In genomic region chr1:166008634-166009350, GRCm38 (mm10) we compare ENCODE assay signal across 28 mouse cellular contexts. TPM values are rescaled to one million over a fixed set of nuclear protein-coding genes. Genes with fewer than 3 reads are reported as not detected.
DNase-seq lines count a peak whose midpoint lies in the region; ATAC-seq and TF ChIP-seq lines count a peak whose summit lies in the region.
"Had no signal": no experiment of that assay in that cellular context is flagged by ENCODE, and none has a peak within 500 bp of the region (broad histone marks: within the 10 kb centered on the region; RNA-seq: fewer than 3 reads in every experiment).

No protein-coding gene starts in this region.

- TF ChIP-seq RAD21 in MEL (IDR thresholded peaks at IDR 0.05; ENCODE audit: low read depth, low read length): no peak

- no peak for ATAC-seq in midbrain, embryonic 11.5 days (ENCODE audit: low FRiP score)
- no peak for ATAC-seq in hindbrain, embryonic 12.5 days (ENCODE audit: low FRiP score)
- ATAC-seq in intestine, embryonic 15.5 days: no peak
- ATAC-seq: activated CD4-positive, CD25-positive, alpha-beta regulatory T cell, adult 4 months; forebrain, embryonic 16.5 days; hindbrain, embryonic 16.5 days; inflammation-experienced regulatory T-cells, adult 6 months; intestine, postnatal 0 days had no signal

- TF ChIP-seq EP300 in MEL (IDR thresholded peaks at IDR 0.05; ENCODE audit: low read depth in 1 of 2, low read length in 2 of 2): no peak

- H3K79me2 ChIP-seq in MEL (ENCODE audit: control insufficient read depth, insufficient read depth, low read length, poor library complexity): no peaks in the 10 kb centered on the region

- H3K4me1 ChIP-seq in midbrain, embryonic 11.5 days (ENCODE audit: control insufficient read depth, insufficient read depth, low read length): no peaks in the 10 kb centered on the region
- H3K4me1 ChIP-seq in midbrain, embryonic 10.5 days: no peaks in the 10 kb centered on the region
- H3K4me1 ChIP-seq in MEL (ENCODE audit: control insufficient read depth in 1 of 2, insufficient read depth in 2 of 2, low read length in 2 of 2): no peaks in the 10 kb centered on the region
- H3K4me1 ChIP-seq in hindbrain, embryonic 12.5 days: no peaks in the 10 kb centered on the region
- no peaks in the 10 kb centered on the region for H3K4me1 ChIP-seq in intestine, embryonic 15.5 days (replicated peaks)
- H3K4me1 ChIP-seq: embryonic facial prominence, embryonic 13.5 days; forebrain, embryonic 12.5 days; heart, embryonic 10.5 days; heart, embryonic 13.5 days; hindbrain, embryonic 13.5 days had no signal

- no peak for TF ChIP-seq POLR2A in MEL (IDR thresholded peaks at IDR 0.05; ENCODE audit: control insufficient read depth in 1 of 2, insufficient read depth in 1 of 2, low read depth in 1 of 2, low read length in 2 of 2, poor library complexity in 1 of 2)

- H3K9ac ChIP-seq in midbrain, embryonic 11.5 days (ENCODE audit: low read length): no peak overlapping the region
- no peak overlapping the region for H3K9ac ChIP-seq in MEL (ENCODE audit: control insufficient read depth, low read depth, low read length, poor library complexity, severe bottlenecking)
- H3K9ac ChIP-seq in hindbrain, embryonic 12.5 days: no peak overlapping the region
- H3K9ac ChIP-seq in intestine, embryonic 15.5 days: no peak overlapping the region
- H3K9ac ChIP-seq: embryonic facial prominence, embryonic 13.5 days; forebrain, embryonic 12.5 days; heart, embryonic 13.5 days; hindbrain, embryonic 13.5 days had no signal

- H3K4me3 ChIP-seq in midbrain, embryonic 11.5 days (ENCODE audit: low read depth, low read length): no peak overlapping the region
- H3K4me3 ChIP-seq in midbrain, embryonic 10.5 days: no peak overlapping the region
- H3K4me3 ChIP-seq in MEL (ENCODE audit: control insufficient read depth in 1 of 2, insufficient read depth in 1 of 2, low read depth in 2 of 2, low read length in 2 of 2): no peak overlapping the region
- H3K4me3 ChIP-seq in hindbrain, embryonic 12.5 days: no peak overlapping the region
- H3K4me3 ChIP-seq in intestine, embryonic 15.5 days (replicated peaks): no peak overlapping the region
- H3K4me3 ChIP-seq: embryonic facial prominence, embryonic 10.5 days; embryonic facial prominence, embryonic 13.5 days; erythroblast, embryonic 14.5 days; forebrain, embryonic 12.5 days; heart, adult 2 months; heart, embryonic 10.5 days; heart, embryonic 13.5 days; hindbrain, embryonic 13.5 days had no signal

- H3K36me3 ChIP-seq in midbrain, embryonic 11.5 days (ENCODE audit: control insufficient read depth, insufficient read depth, low read length): no peaks in the 10 kb centered on the region
- no peaks in the 10 kb centered on the region for H3K36me3 ChIP-seq in midbrain, embryonic 10.5 days
- H3K36me3 ChIP-seq in MEL (ENCODE audit: control insufficient read depth in 1 of 2, insufficient read depth in 2 of 2, low read length in 2 of 2): no peaks in the 10 kb centered on the region
- H3K36me3 ChIP-seq in hindbrain, embryonic 12.5 days: no peaks in the 10 kb centered on the region
- H3K36me3 ChIP-seq in intestine, embryonic 15.5 days: no peaks in the 10 kb centered on the region
- H3K36me3 ChIP-seq: embryonic facial prominence, embryonic 10.5 days; embryonic facial prominence, embryonic 13.5 days; forebrain, embryonic 12.5 days; heart, embryonic 10.5 days; heart, embryonic 13.5 days; hindbrain, embryonic 13.5 days had no signal

- DNase-seq in midbrain, embryonic 11.5 days (ENCODE audit: low spot score, missing footprints): peak; percentile 65
- no peak for DNase-seq in midbrain, embryonic 10.5 days (ENCODE audit: low spot score)
- DNase-seq in 416B (ENCODE audit: low read depth) (peak; percentile 91), MEL (ENCODE audit: low read depth, low spot score) (no peak)
- DNase-seq: adrenal gland, adult 8-10 months; adrenal gland, postnatal 25 days; cerebellum, adult 11-12 months; cerebellum, adult 8-10 months; cerebellum, postnatal 10 days; cerebellum, postnatal 36 days; embryo, embryonic 11 days; gastrocnemius, postnatal 10 days; gastrocnemius, postnatal 36 days; heart, adult 2 months had no signal

- no peaks in the 10 kb centered on the region for H3K27me3 ChIP-seq in midbrain, embryonic 11.5 days (ENCODE audit: control insufficient read depth, insufficient read depth, low read length)
- no peaks in the 10 kb centered on the region for H3K27me3 ChIP-seq in midbrain, embryonic 10.5 days (ENCODE audit: low read depth, poor library complexity, severe bottlenecking)
- no peaks in the 10 kb centered on the region for H3K27me3 ChIP-seq in MEL (ENCODE audit: control insufficient read depth in 1 of 2, insufficient read depth in 2 of 2, low read length in 2 of 2)
- H3K27me3 ChIP-seq in hindbrain, embryonic 12.5 days: no peaks in the 10 kb centered on the region
- H3K27me3 ChIP-seq in intestine, embryonic 15.5 days (replicated peaks): no peaks in the 10 kb centered on the region
- H3K27me3 ChIP-seq: embryonic facial prominence, embryonic 13.5 days; forebrain, embryonic 12.5 days; heart, embryonic 13.5 days; hindbrain, embryonic 13.5 days had no signal

- H3K4me2 ChIP-seq in midbrain, embryonic 11.5 days: no peak overlapping the region
- H3K4me2 ChIP-seq in hindbrain, embryonic 12.5 days (replicated peaks): no peak overlapping the region
- H3K4me2 ChIP-seq in intestine, embryonic 15.5 days (replicated peaks): no peak overlapping the region
- H3K4me2 ChIP-seq: embryonic facial prominence, embryonic 13.5 days; forebrain, embryonic 12.5 days; heart, embryonic 13.5 days; hindbrain, embryonic 13.5 days had no signal

- no peak overlapping the region for H3K27ac ChIP-seq in midbrain, embryonic 11.5 days (ENCODE audit: low read depth, low read length)
- no peak overlapping the region for H3K27ac ChIP-seq in midbrain, embryonic 10.5 days (replicated peaks)
- no peak overlapping the region for H3K27ac ChIP-seq in MEL (ENCODE audit: control insufficient read depth, low read depth, low read length)
- no peak overlapping the region for H3K27ac ChIP-seq in hindbrain, embryonic 12.5 days
- no peak overlapping the region for H3K27ac ChIP-seq in intestine, embryonic 15.5 days
- H3K27ac ChIP-seq: embryonic facial prominence, embryonic 10.5 days; embryonic facial prominence, embryonic 13.5 days; forebrain, embryonic 12.5 days; heart, adult 2 months; heart, embryonic 10.5 days; heart, embryonic 13.5 days; hindbrain, embryonic 13.5 days had no signal

- H3K9me3 ChIP-seq in midbrain, embryonic 11.5 days (ENCODE audit: control insufficient read depth, low read length): no peaks in the 10 kb centered on the region
- H3K9me3 ChIP-seq in midbrain, embryonic 10.5 days (replicated peaks): no peaks in the 10 kb centered on the region
- H3K9me3 ChIP-seq in MEL (replicated peaks; ENCODE audit: insufficient read depth, low read length): no peaks in the 10 kb centered on the region
- H3K9me3 ChIP-seq in hindbrain, embryonic 12.5 days (replicated peaks): no peaks in the 10 kb centered on the region
- no peaks in the 10 kb centered on the region for H3K9me3 ChIP-seq in intestine, embryonic 15.5 days
- H3K9me3 ChIP-seq: embryonic facial prominence, embryonic 10.5 days; embryonic facial prominence, embryonic 13.5 days; forebrain, embryonic 12.5 days; heart, embryonic 10.5 days; heart, embryonic 13.5 days; hindbrain, embryonic 13.5 days had no signal

- 89% methylated on average over 5 of the region's 5 CpGs for WGBS in midbrain, embryonic 11.5 days
- WGBS in midbrain, embryonic 10.5 days: 92% methylated on average over 5 of the region's 5 CpGs
- WGBS in hindbrain, embryonic 12.5 days: 88% methylated on average over 5 of the region's 5 CpGs
- WGBS in intestine, embryonic 15.5 days: 91% methylated on average over 5 of the region's 5 CpGs

- no peak for TF ChIP-seq CTCF in MEL (IDR thresholded peaks at IDR 0.05 in 2 of 3, conservative IDR thresholded peaks at IDR 0.05 in 1 of 3; ENCODE audit: control insufficient read depth in 1 of 3, insufficient read depth in 1 of 3, low read depth in 2 of 3, low read length in 3 of 3, poor library complexity in 1 of 3, severe bottlenecking in 1 of 3)

TF ChIP-seq in MEL, 35 proteins besides CTCF, POLR2A, EP300 and RAD21:
- TF ChIP-seq ZNF384 (IDR thresholded peaks at IDR 0.05; ENCODE audit: low read depth, low read length) (no peak), MAFK (IDR thresholded peaks at IDR 0.05; ENCODE audit: borderline replicate concordance, low read depth, low read length) (peak; percentile 69; the same call in 1 of the 2 replicates), MYC (IDR thresholded peaks at IDR 0.05; ENCODE audit: low read depth, low read length) (no peak), NELFE (IDR thresholded peaks at IDR 0.05; ENCODE audit: low read depth, low read length) (no peak)

RNA-seq across cellular contexts. Expression of gene Pou2f1, which starts 6.3 kb away (rescaled TPM):
- polyA plus RNA-seq in midbrain, embryonic 11.5 days (2014; fragmentation: Nextera tagmentation; extraction: Ambion mirVana): 31.3 and 32.1 TPM in 2 replicates
- polyA plus RNA-seq in midbrain, embryonic 10.5 days (2016; fragmentation: Nextera tagmentation; extraction: Ambion mirVana): 28.0 and 31.2 TPM in 2 replicates
- total RNA-seq in MEL (2012; rRNA removed): 4.6 and 6.8 TPM in 2 replicates
- 10 to 100 TPM in 1 of 2 experiments, not detected in 1; 10.2 TPM for polyA plus RNA-seq in MEL (2012; ENCODE audit: insufficient read depth in 1 of 2, insufficient read length in 2 of 2, low read depth in 1 of 2, low replicate concordance in 2 of 2, missing spikeins in 1 of 2)
- polyA plus RNA-seq in hindbrain, embryonic 12.5 days (2016; fragmentation: Nextera tagmentation; extraction: Ambion mirVana): 18.9 and 21.0 TPM in 2 replicates
- 10.0 and 10.1 TPM in 2 replicates for polyA plus RNA-seq in intestine, embryonic 15.5 days (2015; fragmentation: Nextera tagmentation; extraction: Ambion mirVana)

Comparison
In these comparisons a context has a peak if more than half of its experiments do, and no peak if none do; other contexts are left out.
1. DNase-seq: peak in midbrain, embryonic 11.5 days (single experiment) and 416B (single experiment); none in midbrain, embryonic 10.5 days (single experiment) and MEL (single experiment).